Mouse (Mus musculus) layer of hippocampus, postnatal 36 days (tissue): Measurements from ENCODE around the gene Cenpt. TPM values are rescaled to one million over a fixed set of nuclear protein-coding genes. Genes with fewer than 3 reads are reported as not detected.

Experiments
- DNase-seq, 2 experiments: peaks; one replicate each; pipeline ENCODE4 v3.0.0; 2022
- total RNA-seq, 2 experiments: library from RNA; stranded (reverse); gene quantifications; 2 replicates each; pipeline ENCODE4 v1.2.3; 2021

Gene Cenpt
- 10 to 100 TPM; 14.2 to 15.2 TPM for total RNA-seq

- no peak for DNase-seq
Observed at GRCm38 (mm10) chr8:105853178-105853577, at the start of gene Cenpt. Gene Cenpt, minus strand, starts transcription at chr8:105853278.

DNA sequence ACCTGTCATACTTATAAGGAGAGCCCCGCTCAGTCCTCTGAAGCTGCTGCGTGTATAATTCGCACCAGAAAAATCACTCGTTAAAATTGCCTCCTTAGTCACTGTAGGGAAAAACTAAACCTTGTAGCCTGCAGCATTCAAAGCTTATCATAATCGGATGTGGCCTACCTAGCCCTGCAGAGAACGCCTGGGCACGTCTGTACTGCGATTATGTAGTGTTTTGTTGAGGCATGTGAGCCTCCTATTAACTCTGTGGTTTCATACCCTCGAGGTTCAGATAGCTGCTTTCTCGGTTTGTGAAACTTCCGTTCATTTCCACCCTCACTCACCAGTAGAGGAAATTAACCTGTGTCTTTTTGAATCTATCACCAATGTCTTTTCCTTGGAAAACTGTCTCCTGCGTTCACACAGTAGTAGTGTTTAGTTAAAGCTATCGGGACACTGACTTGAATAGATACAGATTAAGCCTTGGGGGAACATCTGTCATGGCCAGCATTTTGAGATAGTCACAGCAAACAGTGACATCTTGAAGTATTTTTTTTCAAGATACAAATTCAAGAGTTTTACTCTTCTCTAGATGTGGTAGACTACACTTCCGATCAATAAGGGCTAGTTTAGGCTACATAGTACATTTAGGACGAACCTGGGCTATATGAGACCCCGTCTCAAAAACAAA, 48.0 kb upstream of the Cenpt start:
- DNase-seq, result no peak

DNA sequence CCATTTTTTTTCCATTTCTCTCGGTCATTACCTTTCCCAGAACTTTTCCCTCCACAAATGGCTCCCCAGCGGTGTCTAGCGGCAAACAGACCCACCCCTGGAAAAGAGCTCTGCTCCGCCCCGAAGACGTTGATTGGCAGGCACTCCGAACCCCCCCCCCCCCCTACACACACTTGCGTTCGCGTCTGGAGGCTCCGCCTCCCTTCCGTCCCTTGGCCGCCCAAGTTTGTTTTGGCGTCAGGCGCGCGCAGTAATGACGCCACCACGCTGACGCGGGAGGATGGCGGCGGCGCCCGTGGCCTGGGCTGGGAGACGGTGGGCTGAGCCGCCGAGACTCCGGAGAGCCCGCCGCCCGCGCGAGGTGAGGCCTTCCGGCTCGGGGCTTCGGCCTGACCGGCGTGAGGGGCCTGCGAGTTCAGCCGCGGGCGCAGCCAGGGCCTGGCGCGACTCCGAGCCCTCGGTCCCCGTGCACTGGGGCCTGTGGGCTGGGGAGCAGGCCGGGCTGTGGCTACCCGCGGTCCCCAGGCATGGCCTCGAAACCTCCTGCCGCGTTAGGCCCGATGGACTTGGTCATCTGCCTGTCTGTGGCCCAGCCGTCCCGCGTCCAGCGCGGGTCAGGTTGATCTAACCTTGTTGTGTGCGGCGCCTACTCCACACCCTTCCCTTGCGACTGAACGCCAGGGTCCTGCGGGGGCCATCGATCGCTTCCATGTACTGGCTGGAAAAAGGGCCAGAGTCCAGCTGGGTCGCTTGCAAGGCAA, 47.3 kb upstream of the Cenpt start, which contains the start of gene Pskh1:
Gene Pskh1, plus strand, starts transcription at position 262 of the 761 bp plus-strand sequence.
- peak; percentile 92 to 95 for DNase-seq

DNA sequence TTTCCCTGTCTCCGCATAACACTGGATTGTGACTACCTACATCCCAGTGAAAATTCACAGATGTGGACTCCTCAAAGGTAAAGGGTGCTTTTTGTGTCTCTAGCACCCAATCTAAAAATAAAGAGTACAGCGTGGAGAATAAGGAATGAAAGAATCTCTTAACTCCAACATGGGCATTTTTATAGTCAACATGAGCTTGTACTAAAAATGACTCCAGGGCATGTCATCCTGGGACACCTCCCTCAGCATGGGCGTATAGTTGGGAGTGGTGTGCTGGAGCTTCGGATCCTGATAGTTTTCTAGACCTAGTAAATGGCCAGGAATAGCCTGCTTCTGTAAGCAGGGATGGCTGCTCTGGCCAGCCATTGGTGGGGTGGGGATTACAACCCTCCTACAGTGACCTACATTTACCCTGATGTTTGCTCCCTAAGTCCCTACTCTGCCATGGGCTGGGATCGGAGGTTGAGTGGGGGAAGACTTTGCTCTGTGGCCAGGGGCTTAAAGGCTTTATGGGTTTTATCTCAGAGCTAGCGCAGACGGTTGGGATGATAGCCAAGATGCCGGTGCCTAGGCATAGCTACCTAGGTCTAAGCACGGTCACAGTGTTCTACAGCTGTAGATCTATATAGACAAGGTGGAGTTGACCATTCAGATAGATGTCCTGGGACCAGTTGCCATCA, 44.9 kb upstream of the Cenpt start:
- no peak for DNase-seq

- DNase-seq, result peak; percentile 69 to 76
Observed at GRCm38 (mm10) chr8:105893339-105893738, 40.3 kb upstream of the Cenpt start, which contains the start of gene Nrn1l. Gene Nrn1l, plus strand, starts transcription at chr8:105893567.

DNA sequence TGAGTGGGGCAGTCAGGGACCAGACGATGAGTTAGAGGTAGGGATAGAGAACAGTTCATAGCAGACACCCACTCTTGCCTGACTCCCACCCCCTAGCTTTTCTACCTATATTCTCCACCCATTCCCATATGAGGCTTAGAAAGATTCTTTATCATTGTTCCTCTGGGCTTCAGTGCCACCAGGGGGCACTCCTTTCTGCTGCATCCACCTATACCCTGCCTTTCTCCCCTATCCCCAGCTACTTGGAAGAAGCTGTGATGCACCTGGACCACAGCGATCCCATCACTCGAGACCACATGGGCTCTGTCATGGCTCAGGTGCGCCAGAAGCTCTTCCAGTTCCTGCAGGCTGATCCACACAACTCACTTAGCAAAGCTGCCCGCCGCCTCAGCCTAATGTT, 39.4 kb upstream of the Cenpt start:
- DNase-seq, result no peak

DNA sequence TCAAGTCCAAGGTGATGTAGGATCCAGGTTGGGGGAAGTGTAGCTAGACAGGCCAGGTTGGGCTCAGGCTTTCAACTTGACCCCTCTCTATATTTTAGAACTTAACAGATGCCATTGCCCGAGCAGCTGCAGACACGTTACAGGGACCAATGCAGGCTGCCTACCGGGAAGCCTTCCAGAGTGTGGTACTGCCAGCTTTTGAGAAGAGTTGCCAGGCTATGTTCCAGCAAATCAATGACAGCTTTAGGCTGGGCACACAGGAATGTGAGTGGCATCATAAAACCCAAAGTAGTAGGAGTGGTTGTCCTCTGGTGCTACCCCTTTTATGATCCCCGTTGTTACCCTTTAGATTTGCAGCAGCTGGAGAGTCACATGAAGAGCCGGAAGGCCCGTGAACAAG, 37.8 kb upstream of the Cenpt start:
- DNase-seq, result peak; percentile 70 to 72

DNA sequence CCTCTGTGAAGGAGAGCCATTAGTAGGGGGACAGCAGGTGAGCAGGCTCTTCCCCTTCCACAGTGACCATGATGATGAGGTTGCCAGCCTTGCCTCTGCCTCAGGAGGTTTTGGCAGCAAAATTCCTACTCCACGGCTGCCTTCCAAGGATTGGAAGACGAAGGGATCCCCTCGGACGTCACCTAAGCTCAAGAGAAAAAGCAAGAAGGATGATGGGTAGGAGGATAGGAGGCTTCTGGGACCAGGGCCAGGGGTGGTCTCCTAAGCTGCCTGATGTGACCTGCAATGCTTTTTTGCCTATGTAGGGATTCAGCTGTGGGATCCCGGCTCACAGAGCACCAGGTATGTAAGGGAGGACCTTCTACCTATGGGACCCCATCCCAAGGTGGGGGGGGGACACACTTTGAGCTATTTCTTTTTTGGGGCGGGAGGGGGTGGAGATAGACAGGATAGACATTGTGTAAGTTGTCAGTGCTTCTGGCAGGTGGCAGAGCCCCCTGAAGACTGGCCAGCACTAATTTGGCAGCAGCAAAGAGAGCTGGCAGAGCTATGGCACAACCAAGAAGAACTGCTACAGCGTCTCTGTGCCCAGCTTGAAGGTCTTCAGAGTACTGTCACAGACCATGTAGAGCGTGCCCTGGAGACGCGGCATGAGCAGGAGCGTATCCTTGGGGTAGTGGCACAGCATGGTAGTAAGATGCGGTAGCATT, 36.8 kb upstream of the Cenpt start:
- DNase-seq, result no peak

DNA sequence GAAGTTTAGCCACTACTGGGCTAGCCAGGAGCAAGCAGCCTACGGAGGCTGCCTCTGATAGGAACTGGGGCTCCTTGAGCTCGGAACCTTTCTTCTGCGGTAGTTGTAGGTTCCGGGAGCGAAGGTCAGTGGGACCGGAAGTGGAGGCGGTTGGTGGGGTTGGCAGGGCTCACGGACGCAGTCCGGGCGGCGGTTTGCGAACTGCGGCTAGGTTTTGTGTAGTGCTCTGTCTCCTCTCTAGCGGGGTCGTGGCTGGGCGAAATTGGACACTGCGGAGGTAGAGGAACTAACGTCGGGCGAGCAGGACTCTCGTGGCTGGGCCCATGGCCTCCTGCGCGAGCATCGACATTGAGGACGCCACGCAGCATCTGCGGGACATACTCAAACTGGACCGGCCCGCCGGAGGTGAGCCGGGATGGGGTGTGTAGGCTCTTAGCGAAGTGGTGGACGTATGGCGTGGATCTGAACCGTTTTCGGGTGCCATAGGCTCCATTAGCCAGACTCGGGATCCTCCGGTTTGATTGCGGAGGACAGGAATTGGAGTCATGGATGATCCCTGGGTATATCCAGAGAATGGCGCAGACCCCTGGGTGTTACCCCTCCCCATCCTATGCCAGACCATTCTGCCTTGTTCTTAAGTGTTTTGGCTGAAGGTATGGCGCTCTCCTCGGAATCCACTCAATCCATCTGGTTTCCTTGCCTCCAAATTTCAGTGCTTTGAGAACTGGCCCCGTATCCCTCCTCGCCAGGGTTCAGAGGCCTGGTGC, 27.9 kb upstream of the Cenpt start, which contains the start of gene Edc4:
Gene Edc4, plus strand, starts transcription at position 128 of the 767 bp plus-strand sequence.
- DNase-seq, result peak; percentile 82 to 85

GRCm38 (mm10) chr8:105874301-105874700, 21.2 kb upstream of the Cenpt start:
- no peak for DNase-seq

GRCm38 (mm10) chr8:105866364-105867029, 13.4 kb upstream of the Cenpt start:
- DNase-seq, result no peak

DNA sequence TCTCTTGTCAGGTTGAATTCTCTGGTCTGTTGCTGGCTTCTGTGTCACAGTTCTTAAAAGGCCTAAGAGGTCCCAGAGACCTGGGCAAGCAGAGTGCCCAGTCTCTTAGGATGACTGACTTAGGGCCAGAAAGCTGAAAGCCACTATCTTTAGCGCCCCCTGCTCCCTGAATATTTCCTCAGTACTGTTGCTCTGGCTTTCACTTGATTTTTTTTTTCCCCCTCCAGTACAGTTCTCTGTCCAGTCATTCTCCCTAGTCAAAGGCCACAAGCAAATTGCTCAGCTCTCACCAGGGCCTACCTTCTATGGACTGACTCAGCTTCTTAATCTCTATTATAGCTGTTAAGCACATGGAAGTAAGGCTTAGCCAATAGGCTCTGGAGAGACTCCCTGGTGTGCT, 8.9 kb upstream of the Cenpt start:
- DNase-seq, result no peak

DNA sequence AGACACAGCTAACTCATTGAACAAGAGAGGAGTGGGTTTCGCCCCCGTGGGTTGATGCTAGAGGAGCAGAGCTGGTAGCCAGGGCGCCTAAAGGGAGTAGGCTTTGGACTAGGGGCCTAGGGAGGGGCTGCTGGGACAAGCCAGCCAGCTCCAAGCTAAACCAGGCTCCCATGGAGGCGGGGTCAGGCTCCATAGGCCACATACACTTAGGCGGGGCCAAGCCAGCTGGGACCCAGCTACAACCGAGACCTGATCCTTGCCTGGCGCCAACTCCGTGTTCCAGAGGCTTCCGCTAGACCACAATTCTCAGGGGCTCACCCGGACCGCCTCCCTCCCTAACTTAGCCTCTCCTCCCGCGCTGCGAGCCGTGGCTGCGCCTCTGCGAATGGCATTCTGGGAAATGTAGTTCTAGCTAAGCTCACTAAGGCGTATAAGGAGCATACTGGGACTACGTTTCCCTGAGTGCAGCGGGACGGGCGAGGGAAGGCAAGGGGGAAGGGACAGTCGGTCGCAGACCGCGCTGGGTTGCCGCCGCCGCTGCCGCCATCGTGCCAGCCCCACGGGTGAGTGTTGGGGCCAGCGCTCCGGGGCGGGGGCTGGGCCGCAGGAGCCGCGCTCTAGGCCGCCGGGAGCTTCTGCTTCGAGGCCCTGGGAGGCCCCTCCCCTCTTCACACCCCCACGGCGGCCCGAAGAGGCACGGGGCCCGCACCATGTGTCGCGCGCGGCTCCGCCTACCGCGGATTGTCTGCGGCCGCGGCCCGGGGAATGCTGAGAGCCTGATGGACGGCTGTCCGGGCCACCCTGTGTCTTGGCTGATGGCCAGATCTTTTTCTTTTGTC, 7.3 kb upstream of the Cenpt start, which contains the start of gene Nutf2:
Gene Nutf2, plus strand, starts transcription at position 438 of the 839 bp plus-strand sequence.
- DNase-seq, result peak; percentile 93 to 94

GRCm38 (mm10) chr8:105859314-105859713, 6.2 kb upstream of the Cenpt start:
- DNase-seq, result no peak

- no peak for DNase-seq
Observed at GRCm38 (mm10) chr8:105858495-105858894, 5.4 kb upstream of the Cenpt start.

- no peak for DNase-seq
Observed at GRCm38 (mm10) chr8:105856168-105856835, 3.2 kb upstream of the Cenpt start.

- DNase-seq, result peak; percentile 56 to 67
Observed at GRCm38 (mm10) chr8:105855248-105856167, 2.4 kb upstream of the Cenpt start.

- DNase-seq, result peak; percentile 90
Observed at GRCm38 (mm10) chr8:105854715-105855216, 1.7 kb upstream of the Cenpt start, which contains the start of gene Thap11. Gene Thap11, plus strand, starts transcription at chr8:105855132.
